Mouse (Mus musculus): ENCODE data around the gene Kpna7.

GRCm38 (mm10) chr5:144990051-144990450, 93.8 kb downstream of the Kpna7 start:
- TF ChIP-seq CTCF (IDR thresholded peaks at IDR 0.05) (no peak), EP300 (IDR thresholded peaks at IDR 0.05) (no peak)

Measured in lung, postnatal 0 days (tissue).